Mouse (Mus musculus): ENCODE data around the gene Gmppb.

Gmppb gene

DNA sequence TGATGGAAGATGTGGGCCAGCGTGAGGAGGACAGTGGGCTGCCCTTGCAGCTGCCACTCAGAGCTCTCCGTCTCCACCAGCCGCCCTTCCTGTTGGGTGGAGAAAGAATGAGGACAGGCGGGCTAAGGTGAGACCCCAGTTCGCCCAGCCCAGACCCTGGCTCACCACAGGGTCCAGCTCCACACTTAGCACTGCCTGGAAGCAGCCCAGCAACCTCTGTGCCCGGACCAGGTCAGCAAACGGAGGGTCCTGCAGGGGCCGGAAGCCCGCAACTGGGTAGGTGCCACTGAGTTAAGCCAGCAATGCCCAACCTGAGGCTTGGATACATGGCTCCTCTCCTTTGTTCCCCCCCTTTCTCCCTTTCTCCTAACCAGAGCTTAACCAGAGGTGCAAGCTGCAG is 20.0 kb downstream of the Gmppb start:
- in situ Hi-C loops (cut with MboI; ENCODE audit: unreplicated experiment in 2 of 2) = loop anchor here (5.0 to 25.0 kb wide), 3 partner anchors 167 to 432 kb away; partner anchors contain the start of genes Gnai2 (in 1 of the 2) and Rbm5 (in 1 of the 2)

DNA sequence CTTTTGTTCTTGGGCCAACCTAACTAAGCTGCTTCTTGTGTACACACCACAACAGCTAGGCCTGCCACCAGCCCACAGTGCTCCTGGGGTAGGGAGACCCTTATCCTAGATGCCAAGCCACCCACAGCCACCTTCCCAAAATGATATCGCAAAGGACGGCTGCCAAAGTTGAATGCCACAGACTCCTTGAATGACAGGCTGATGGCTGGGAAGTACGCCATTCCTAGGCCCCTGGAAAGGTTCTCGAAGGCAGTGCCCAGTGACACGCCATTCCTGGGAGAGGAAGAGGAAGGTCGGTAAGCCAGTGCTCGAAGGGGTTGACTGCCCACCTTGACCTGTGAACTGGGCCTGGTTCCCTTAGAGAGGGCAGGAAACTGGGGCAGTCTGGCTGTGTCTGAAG is 20.5 kb downstream of the Gmppb start:
- in situ Hi-C loops (cut with MboI; ENCODE audit: unreplicated experiment in 2 of 2) = loop anchor here (5.0 to 25.0 kb wide), 3 partner anchors 167 to 432 kb away; partner anchors contain the start of genes Gnai2 (in 1 of the 2) and Rbm5 (in 1 of the 2)

DNA sequence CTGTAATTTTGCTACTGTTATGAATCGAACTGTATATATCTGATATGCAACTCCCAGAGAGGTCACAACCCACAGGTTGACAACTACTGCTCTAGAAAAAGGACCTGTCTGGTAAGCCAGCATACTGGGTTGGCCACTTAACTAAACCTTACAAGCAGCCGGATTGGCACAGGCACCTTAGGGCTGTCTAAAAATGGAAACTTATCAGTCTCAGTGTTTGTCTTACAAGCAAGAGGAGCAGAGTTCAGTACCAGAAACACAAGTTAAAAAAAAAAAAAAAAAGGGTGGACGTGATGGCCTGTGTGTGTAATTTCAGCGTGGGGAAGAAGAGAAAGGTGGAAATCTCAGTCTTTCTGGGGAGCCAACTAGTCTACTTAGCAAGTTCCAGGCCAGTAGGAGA is 22.8 kb downstream of the Gmppb start:
- in situ Hi-C loops (cut with MboI; ENCODE audit: unreplicated experiment in 2 of 2) = loop anchor here in 1 of 2 experiments (25.0 kb wide), 2 partner anchors 310 to 434 kb away; partner anchors contain the start of genes Gnai2 and Rbm5

DNA sequence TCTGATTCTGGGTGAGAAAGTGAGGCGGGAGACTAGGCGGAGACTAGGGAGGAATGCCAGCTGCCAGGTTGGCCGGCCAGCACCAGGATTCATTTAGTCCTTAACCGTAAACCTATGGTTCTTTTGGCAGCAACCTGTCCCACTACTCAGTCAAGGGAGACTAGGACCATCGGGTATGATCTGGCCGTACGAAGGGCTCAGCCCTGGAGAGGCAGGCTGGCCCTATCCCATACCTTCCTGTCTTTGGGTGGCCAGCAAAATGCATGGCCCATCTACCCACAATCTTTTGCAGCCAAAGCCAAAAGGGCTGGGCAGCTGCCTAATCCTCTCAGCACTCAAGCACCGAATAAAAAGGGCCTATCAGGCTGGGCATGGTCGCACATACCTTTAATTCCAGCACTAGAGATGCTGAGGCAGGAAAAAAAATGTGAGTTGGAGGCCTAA is 23.5 kb downstream of the Gmppb start:
- in situ Hi-C loops (cut with MboI; ENCODE audit: unreplicated experiment in 2 of 2) = loop anchor here in 1 of 2 experiments (25.0 kb wide), 2 partner anchors 310 to 435 kb away; partner anchors contain the start of genes Gnai2 and Rbm5

DNA sequence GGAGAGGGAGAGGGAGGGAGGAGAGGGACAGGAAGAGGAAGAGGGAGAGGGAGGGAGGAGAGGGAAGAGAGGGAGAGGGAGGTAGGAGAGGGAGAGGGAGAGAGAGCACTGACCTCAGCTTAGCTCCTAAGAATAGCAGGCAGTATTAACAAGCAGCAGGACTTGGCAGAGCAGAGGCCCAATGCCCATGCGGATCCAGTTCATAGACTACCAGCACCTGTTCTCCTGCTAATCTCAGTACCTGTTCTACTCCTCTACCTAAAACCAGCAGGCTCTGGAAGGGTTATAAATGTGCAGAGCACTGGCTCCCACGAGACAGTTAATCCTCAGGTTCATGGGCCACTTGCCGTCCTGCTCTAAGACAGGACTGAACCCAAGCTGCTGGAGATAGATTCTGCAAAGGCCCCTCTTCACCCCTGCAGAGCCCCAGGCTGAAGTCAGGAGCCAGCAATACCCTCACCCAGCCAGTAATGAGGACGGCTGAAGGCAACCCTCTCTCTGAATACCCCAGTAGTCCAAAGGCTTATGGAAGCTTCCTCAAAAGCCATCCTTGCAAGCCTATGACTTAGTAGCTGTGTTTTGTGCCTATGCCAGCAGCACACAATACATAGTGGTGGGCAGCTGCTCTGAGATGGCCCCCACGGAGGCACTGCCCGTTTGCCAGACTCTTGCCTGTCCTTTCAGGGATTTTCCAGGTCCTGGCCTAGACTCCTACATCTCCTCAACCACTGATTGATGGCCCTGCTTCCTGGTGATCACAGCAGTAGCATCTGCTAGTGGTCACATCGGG is 24.3 kb downstream of the Gmppb start:
- in situ Hi-C loops (cut with MboI; ENCODE audit: unreplicated experiment in 2 of 2) = loop anchor here in 1 of 2 experiments (25.0 kb wide), 2 partner anchors 311 to 436 kb away; partner anchors contain the start of genes Gnai2 and Rbm5

GRCm38 (mm10) chr9:108080168-108080567 is 31.1 kb downstream of the Gmppb start, which contains the start of gene Mst1:
Gene Mst1, plus strand, starts transcription at chr9:108080436.
- in situ Hi-C loops (cut with MboI; ENCODE audit: unreplicated experiment in 2 of 2) = no loop called here

DNA sequence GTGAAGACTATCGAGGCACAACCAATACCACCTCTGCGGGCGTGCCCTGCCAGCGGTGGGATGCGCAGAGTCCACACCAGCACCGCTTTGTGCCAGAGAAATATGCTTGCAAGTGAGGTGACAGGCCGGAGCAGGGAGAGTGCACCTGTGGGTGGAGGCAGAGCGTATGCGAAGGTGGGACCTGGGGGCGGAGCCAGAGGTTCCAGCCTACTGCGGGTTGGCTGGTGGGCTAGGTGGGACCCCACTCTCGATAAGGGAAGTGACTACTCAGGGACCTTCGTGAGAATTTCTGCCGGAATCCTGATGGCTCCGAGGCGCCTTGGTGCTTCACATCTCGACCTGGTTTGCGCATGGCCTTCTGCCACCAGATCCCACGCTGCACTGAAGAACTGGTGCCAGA is 33.5 kb downstream of the Gmppb start:
- in situ Hi-C loops (cut with MboI; ENCODE audit: unreplicated experiment in 2 of 2) = no loop called here

- in situ Hi-C loops (cut with MboI; ENCODE audit: unreplicated experiment in 2 of 2) = no loop called here
Measured at GRCm38 (mm10) chr9:108082988-108083431, 34.0 kb downstream of the Gmppb start, which contains the start of gene Rnf123. Gene Rnf123, minus strand, starts transcription at chr9:108083346.

GRCm38 (mm10) chr9:108083561-108083960 is 34.5 kb downstream of the Gmppb start:
- in situ Hi-C loops (cut with MboI; ENCODE audit: unreplicated experiment in 2 of 2) = no loop called here

DNA sequence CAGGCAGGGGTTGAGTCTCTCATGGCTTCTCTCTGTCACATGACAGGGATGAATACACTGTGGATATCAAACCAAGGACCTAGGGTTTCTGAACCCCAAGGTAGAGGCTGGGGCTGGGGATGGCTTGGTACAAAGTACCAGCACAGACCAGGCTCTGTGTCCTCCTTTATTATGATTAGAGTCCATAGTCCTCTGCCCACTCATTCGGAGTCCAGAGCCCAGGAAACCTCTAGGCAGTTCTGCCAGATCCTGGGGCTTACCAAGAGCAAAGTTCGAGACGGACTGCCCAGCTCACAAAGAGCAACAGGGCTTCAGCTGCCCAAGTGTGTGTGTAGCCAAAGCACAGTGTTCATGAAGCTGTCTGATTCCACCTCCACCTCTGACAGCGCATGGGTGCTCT is 36.2 kb downstream of the Gmppb start:
- in situ Hi-C loops (cut with MboI; ENCODE audit: unreplicated experiment in 2 of 2) = no loop called here

DNA sequence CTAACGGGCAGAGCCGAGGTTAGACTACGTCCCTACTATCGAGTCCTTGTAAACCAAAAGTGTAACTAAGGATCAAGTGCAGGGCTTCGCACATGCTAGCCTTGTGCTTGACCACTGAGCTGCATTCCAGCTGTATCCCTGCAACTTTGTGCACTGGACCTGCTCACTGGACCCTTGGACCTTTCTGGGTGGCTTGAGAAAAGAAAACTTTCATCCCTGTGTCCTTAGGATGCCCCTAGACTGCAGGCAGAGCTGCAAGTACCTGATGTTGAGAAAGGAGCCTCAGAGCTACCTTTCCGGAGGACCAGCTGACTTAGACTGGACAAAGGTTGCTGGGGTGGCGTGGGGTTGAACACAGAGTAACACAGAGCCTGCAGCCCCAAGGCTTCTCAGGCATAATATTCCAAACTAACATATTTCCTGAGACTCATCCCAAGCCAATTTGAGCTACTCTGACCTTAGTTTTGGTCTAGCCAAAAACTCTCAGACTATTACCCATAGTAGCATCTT is 41.6 kb downstream of the Gmppb start:
- in situ Hi-C loops (cut with MboI; ENCODE audit: unreplicated experiment in 2 of 2) = no loop called here

GRCm38 (mm10) chr9:108093586-108093985 is 44.5 kb downstream of the Gmppb start:
- in situ Hi-C loops (cut with MboI; ENCODE audit: unreplicated experiment in 2 of 2) = no loop called here

DNA sequence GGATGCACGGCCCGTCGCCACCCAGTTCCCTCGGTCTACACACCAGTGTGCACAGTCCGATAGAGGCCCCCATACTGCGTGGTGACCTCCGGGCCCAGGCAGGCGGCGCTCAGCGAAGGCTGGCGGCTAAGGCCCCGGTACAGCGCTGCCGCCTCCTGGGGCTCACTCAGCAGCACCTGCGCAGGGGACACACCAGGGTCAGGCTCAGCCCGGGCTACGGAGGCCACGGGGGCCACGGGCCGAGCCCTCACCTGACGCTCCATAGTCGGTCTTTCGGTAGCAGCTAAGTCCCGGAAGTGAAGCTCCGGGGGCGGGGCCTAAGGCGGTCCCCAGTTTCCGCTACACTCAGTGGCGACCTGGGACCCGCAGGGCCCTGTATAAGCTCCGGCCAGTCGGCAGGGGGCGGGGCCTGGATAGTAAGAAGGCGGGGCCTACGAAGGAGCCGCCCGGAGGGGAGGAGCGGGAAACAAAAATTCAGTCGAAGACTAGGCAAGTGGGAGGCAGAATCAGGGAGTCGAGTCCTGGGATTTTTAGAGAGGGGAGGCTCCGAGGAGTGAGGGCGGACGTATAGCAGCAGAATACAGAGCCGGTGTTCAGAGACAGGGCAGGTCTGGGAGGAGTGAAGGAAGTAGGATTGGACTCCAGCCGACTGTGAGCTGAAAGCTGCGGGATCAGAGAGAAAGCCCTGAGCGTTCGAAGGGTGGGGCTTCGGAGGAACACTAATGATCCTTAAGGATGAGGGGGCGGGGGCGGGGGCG is 45.3 kb downstream of the Gmppb start, which contains the start of gene Apeh:
Apeh (minus strand) TSS at position 423 of the 758 bp plus-strand sequence.
- in situ Hi-C loops (cut with MboI; ENCODE audit: unreplicated experiment in 2 of 2) = no loop called here

- in situ Hi-C loops (cut with MboI; ENCODE audit: unreplicated experiment in 2 of 2) = loop anchor here (5.0 kb wide), 4 partner anchors 37 to 182 kb away; no protein-coding TSS in a partner anchor
Measured at GRCm38 (mm10) chr9:108094998-108095411, 46.0 kb downstream of the Gmppb start.

DNA sequence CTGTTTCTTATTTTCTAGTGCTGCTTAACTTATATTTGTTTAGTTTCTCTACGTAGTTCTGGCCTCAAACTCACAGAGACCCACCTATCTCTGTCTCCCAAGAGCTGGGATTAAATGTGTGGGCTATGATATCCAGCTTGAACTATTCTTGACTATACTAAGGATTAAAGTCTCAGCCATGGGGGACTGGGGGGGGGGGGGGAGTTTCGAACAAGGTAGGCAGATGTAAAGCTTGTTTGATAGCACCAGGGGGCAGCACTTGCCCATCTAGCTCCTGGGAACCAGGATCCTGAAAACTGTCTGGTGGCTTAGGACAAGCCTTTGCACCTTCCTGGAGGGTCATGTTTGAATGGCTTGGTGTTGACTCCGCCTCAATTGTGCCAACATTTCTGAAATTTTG is 46.5 kb downstream of the Gmppb start:
- in situ Hi-C loops (cut with MboI; ENCODE audit: unreplicated experiment in 2 of 2) = loop anchor here (5.0 kb wide), 4 partner anchors 37 to 182 kb away; no protein-coding TSS in a partner anchor

GRCm38 (mm10) chr9:108095949-108096712 is 47.1 kb downstream of the Gmppb start:
- in situ Hi-C loops (cut with MboI; ENCODE audit: unreplicated experiment in 2 of 2) = loop anchor here (5.0 kb wide), 4 partner anchors 36 to 181 kb away; no protein-coding TSS in a partner anchor

- in situ Hi-C loops (cut with MboI; ENCODE audit: unreplicated experiment in 2 of 2) = loop anchor here (5.0 kb wide), 4 partner anchors 33 to 178 kb away; no protein-coding TSS in a partner anchor
Measured at GRCm38 (mm10) chr9:108099619-108100018, 50.6 kb downstream of the Gmppb start.

All from v-Abl transformed pro-B cells (cell line).